Mouse (Mus musculus) thymus, postnatal 10 days (tissue): ENCODE measurements around the gene Gpr89.

Experiments
- DNase-seq, 2 experiments: peaks; one replicate each; pipeline ENCODE4 v3.0.0; 2021; ENCODE audit warnings: low spot score in 2 of 2

The Gpr89 gene

GRCm38 (mm10) chr3:96904851-96905541 lies at the start of gene Gpr89:
Gpr89 (minus strand) TSS chr3:96905346.
- DNase-seq = peak; percentile 92 to 93

- DNase-seq = no peak
These were observed 48.5 kb upstream of the Gpr89 start for GRCm38 (mm10) chr3:96953489-96954233.

- no peak for DNase-seq
These were observed 37.6 kb upstream of the Gpr89 start for GRCm38 (mm10) chr3:96942706-96943105.

GRCm38 (mm10) chr3:96938738-96939137 lies 33.6 kb upstream of the Gpr89 start:
- peak; percentile 71 to 90 for DNase-seq

- DNase-seq = no peak
These were observed 32.5 kb upstream of the Gpr89 start for GRCm38 (mm10) chr3:96937606-96938005.

- DNase-seq = peak in 1 of 2 experiments; percentile 55
These were observed 31.1 kb upstream of the Gpr89 start for GRCm38 (mm10) chr3:96936241-96936640.

- no peak for DNase-seq
These were observed 26.1 kb upstream of the Gpr89 start for GRCm38 (mm10) chr3:96931261-96931681.

- no peak for DNase-seq
These were observed 20.8 kb upstream of the Gpr89 start, which contains the start of gene Gja8 for GRCm38 (mm10) chr3:96925920-96926319. Gja8 (minus strand) TSS chr3:96926020.

GRCm38 (mm10) chr3:96924631-96925030 lies 19.5 kb upstream of the Gpr89 start:
- DNase-seq = no peak

GRCm38 (mm10) chr3:96920991-96921390 lies 15.8 kb upstream of the Gpr89 start:
- DNase-seq = no peak

- no peak for DNase-seq
These were observed 446 bp upstream of the Gpr89 start for GRCm38 (mm10) chr3:96905592-96905991.

- DNase-seq = no peak
These were observed 753 bp downstream of the Gpr89 start, which contains the start of gene Gja5 for GRCm38 (mm10) chr3:96904393-96904792. Gja5 (plus strand) TSS chr3:96904693.

GRCm38 (mm10) chr3:96902336-96902999 lies 2.7 kb downstream of the Gpr89 start:
- no peak for DNase-seq

- no peak for DNase-seq
These were observed 21.5 kb downstream of the Gpr89 start for GRCm38 (mm10) chr3:96883690-96884089.

- no peak for DNase-seq
These were observed 22.9 kb downstream of the Gpr89 start for GRCm38 (mm10) chr3:96882061-96882849.

- DNase-seq = no peak
These were observed 23.6 kb downstream of the Gpr89 start for GRCm38 (mm10) chr3:96881557-96881956.

GRCm38 (mm10) chr3:96880385-96880784 lies 24.8 kb downstream of the Gpr89 start:
- no peak for DNase-seq

- no peak for DNase-seq
These were observed 25.6 kb downstream of the Gpr89 start for GRCm38 (mm10) chr3:96879536-96879935.

- DNase-seq = no peak
These were observed 30.2 kb downstream of the Gpr89 start for GRCm38 (mm10) chr3:96874808-96875571.

- DNase-seq = no peak
These were observed 32.6 kb downstream of the Gpr89 start for GRCm38 (mm10) chr3:96872501-96872900.

GRCm38 (mm10) chr3:96871070-96871469 lies 34.1 kb downstream of the Gpr89 start:
- DNase-seq = no peak
